9 mouse cellular contexts compared by ENCODE assay signal in genomic region chr1:181247175-181247574, GRCm38 (mm10). TPM values are rescaled to one million over a fixed set of nuclear protein-coding genes. Genes with fewer than 3 reads are reported as not detected.
DNase-seq lines count a peak whose midpoint lies in the region; ATAC-seq lines count a peak whose summit lies in the region.
"Had no signal": no experiment of that assay in that cellular context is flagged by ENCODE, and none has a peak within 500 bp of the region (broad histone marks: within the 10 kb centered on the region; RNA-seq: fewer than 3 reads in every experiment).

No protein-coding gene starts in this region.

- no peaks in the 10 kb centered on the region for H3K9me3 ChIP-seq in liver, embryonic 15.5 days (replicated peaks)
- H3K9me3 ChIP-seq in midbrain, embryonic 14.5 days (ENCODE audit: control insufficient read depth, low read length): no peaks in the 10 kb centered on the region

- WGBS in liver, embryonic 15.5 days (ENCODE audit: insufficient replicate concordance): 32% methylated on average over 3 of the region's 3 CpGs
- WGBS in midbrain, embryonic 14.5 days: 88% methylated on average over 3 of the region's 3 CpGs

- H3K27ac ChIP-seq in liver, embryonic 15.5 days (replicated peaks): peak overlapping the region; percentile 94
- H3K27ac ChIP-seq in midbrain, embryonic 14.5 days (replicated peaks; ENCODE audit: low read depth, low read length): no peak overlapping the region

- H3K4me1 ChIP-seq in liver, embryonic 15.5 days (replicated peaks): peaks cover 67% of the 10 kb centered on the region
- no peaks in the 10 kb centered on the region for H3K4me1 ChIP-seq in midbrain, embryonic 14.5 days (ENCODE audit: control insufficient read depth, insufficient read depth, low read length)

- H3K9ac ChIP-seq in liver, embryonic 15.5 days: peak overlapping the region; percentile 55
- no peak overlapping the region for H3K9ac ChIP-seq in midbrain, embryonic 14.5 days (replicated peaks; ENCODE audit: low read length)

- peak; percentile 55 to 76 for DNase-seq in adrenal gland, adult (ENCODE audit: inconsistent age in 2 of 2, low spot score in 1 of 2)
- DNase-seq in adrenal gland, postnatal 4 days (ENCODE audit: low spot score in 2 of 2): no peak
- DNase-seq in urinary bladder, postnatal 14 days (ENCODE audit: low spot score): peak; percentile 25
- DNase-seq in urinary bladder, postnatal 10 days (ENCODE audit: low spot score): no peak
- no peak for DNase-seq in midbrain, embryonic 14.5 days
- no peak for DNase-seq in kidney, adult 8-10 months
- DNase-seq in retina, postnatal 1 day: no peak
- DNase-seq: cerebellum, adult 2 months had no signal

- H3K36me3 ChIP-seq in liver, embryonic 15.5 days (replicated peaks): no peaks in the 10 kb centered on the region
- H3K36me3 ChIP-seq in midbrain, embryonic 14.5 days (ENCODE audit: control insufficient read depth, insufficient read depth, low read length): no peaks in the 10 kb centered on the region

- no peak for ATAC-seq in liver, embryonic 15.5 days (ENCODE audit: insufficient read depth)
- ATAC-seq in midbrain, embryonic 14.5 days (ENCODE audit: low FRiP score, low TSS enrichment): no peak

- no peaks in the 10 kb centered on the region for H3K27me3 ChIP-seq in liver, embryonic 15.5 days
- no peaks in the 10 kb centered on the region for H3K27me3 ChIP-seq in midbrain, embryonic 14.5 days (ENCODE audit: control insufficient read depth, insufficient read depth, low read length)

- H3K4me2 ChIP-seq in liver, embryonic 15.5 days: peak overlapping the region; percentile 58
- H3K4me2 ChIP-seq in midbrain, embryonic 14.5 days (ENCODE audit: low read length): no peak overlapping the region

- H3K4me3 ChIP-seq in liver, embryonic 15.5 days (replicated peaks): no peak overlapping the region
- no peak overlapping the region for H3K4me3 ChIP-seq in midbrain, embryonic 14.5 days (replicated peaks; ENCODE audit: low read depth, low read length)

RNA-seq across cellular contexts. Expression of gene Wdr26, which starts 35.4 kb away (rescaled TPM):
- total RNA-seq in adrenal gland, postnatal 4 days (2021): 100 to 1,000 TPM; 162 to 186 TPM
- 40.8 and 45.0 TPM in 2 replicates for polyA plus RNA-seq in liver, embryonic 15.5 days (2015; fragmentation: Nextera tagmentation; extraction: Ambion mirVana)
- polyA plus RNA-seq in midbrain, embryonic 14.5 days (2014; fragmentation: Nextera tagmentation; extraction: Ambion mirVana): 53.1 and 54.8 TPM in 2 replicates

Comparison
In these comparisons a context has a peak if more than half of its experiments do, and no peak if none do; other contexts are left out.
1. DNase-seq: peak in adrenal gland, adult (2 of 2) and urinary bladder, postnatal 14 days (single experiment); none in adrenal gland, postnatal 4 days (0 of 2), urinary bladder, postnatal 10 days (single experiment), midbrain, embryonic 14.5 days (single experiment), kidney, adult 8-10 months (0 of 2) and retina, postnatal 1 day (single experiment).